Mouse (Mus musculus): Measurements from ENCODE around the gene Pdcd6.

- peak; percentile 87 for TF ChIP-seq CTCF (conservative IDR thresholded peaks at IDR 0.05; ENCODE audit: low read length)
- no peak for TF ChIP-seq NANOG (IDR thresholded peaks at IDR 0.05; ENCODE audit: borderline replicate concordance, low read length)
- TF ChIP-seq POU5F1 (IDR thresholded peaks at IDR 0.05; ENCODE audit: borderline replicate concordance, low read length): no peak
Observed at GRCm38 (mm10) chr13:74341036-74341435, 23.7 kb upstream of the Pdcd6 start.

Measured in E14TG2a.4 (cell line).